Mouse (Mus musculus): ENCODE measurements around the gene DXBay18. TPM values are rescaled to one million over a fixed set of nuclear protein-coding genes. Genes with fewer than 3 reads are reported as not detected.
A peak's percentile ranks its signal among the peaks of the same experiment; 100 is the strongest.
"Not testable (repeated sequence)": the region's sequence is repeated elsewhere in the genome, so short reads cannot be mapped to it uniquely, and the experiment has no call there.

The DXBay18 gene
- polyA plus RNA-seq (2015; fragmentation: Nextera tagmentation; extraction: Ambion mirVana): 0.07 TPM in 1 of 2 replicates, not detected in the other

DNA sequence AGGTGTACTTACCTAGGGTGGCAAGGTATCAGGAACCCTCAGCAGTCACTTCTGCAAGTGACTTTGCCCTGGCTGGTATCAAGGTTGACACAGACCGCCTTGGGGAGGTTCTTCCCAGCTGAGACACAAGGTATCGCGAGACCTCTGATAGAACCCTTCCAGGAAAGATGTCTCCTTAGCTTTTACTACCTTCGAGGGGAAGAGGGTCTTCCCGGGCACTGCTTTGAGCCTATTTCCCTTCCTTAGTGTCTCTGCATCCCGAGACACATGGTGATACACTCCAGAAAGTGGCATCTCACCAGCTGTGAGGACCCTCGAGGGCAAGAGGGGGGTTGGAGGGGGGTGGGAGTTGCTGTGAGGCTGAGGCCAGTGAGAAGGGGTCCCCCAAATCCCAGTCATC is at the start of gene DXBay18:
Gene DXBay18 (minus strand): TSS at position 101 of the 400 bp plus-strand sequence.
- DNase-seq; H3K4me1 ChIP-seq (ENCODE audit: insufficient read depth); H3K9ac ChIP-seq (replicated peaks); ATAC-seq; H3K27me3 ChIP-seq (ENCODE audit: insufficient read depth, low read length); H3K4me2 ChIP-seq (ENCODE audit: low read depth, low read length); H3K36me3 ChIP-seq (replicated peaks; ENCODE audit: insufficient read depth, low read length); H3K4me3 ChIP-seq (ENCODE audit: low read depth, low read length); H3K27ac ChIP-seq (ENCODE audit: low read depth); H3K9me3 ChIP-seq (ENCODE audit: low read length): not testable (repeated sequence)
- WGBS (ENCODE audit: insufficient replicate concordance): no CpG with 5 or more reads among the region's 7 CpGs

DNA sequence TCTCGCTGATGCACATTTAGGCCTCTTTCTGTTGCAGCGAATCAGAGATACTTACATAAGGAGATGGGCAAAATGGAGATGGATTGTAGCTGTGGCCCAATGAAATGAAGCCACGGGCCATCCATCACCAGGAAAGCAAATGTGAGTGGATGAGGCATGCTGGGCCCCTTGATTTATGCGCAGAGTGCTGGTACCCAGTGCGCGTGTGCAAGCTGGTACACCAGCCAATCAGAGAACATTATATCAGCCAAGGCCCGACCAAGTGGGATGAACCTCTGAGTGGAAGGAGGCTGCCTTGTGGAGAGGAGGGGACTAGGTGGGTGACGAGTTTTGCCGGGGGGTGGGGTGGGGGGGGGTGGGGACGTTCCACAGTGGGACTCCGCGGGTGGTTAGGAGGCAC is 42.7 kb upstream of the DXBay18 start, which contains the start of gene Xlr3b:
Gene Xlr3b (plus strand): TSS at position 274 of the 400 bp plus-strand sequence.
- DNase-seq: peak; percentile 10
- 82% methylated on average over 8 of the region's 12 CpGs for WGBS (ENCODE audit: insufficient replicate concordance)

DNA sequence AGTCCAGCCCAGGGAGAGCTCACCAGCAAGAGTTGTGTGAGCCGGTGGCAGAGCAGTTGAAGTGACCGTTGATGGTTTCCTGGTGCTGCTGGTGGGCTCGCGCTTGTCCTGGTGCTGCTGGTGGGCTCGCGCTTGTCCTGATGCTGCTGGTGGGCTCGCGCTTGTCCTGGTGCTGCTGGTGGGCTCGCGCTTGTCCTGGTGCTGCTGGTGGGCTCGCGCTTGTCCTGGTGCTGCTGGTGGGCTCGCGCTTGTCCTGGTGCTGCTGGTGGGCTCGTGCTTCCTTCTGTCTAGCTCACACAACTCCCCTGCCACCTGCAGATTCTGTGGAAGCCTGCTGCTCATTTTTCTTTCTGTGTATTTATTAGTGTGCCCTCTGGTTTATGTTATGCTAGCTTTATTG is 27.6 kb upstream of the DXBay18 start, which contains the start of gene Spin2d:
Gene Spin2d (minus strand): TSS at position 101 of the 400 bp plus-strand sequence.
- H3K36me3 ChIP-seq (replicated peaks; ENCODE audit: insufficient read depth, low read length); H3K4me1 ChIP-seq (ENCODE audit: insufficient read depth); ATAC-seq; H3K9me3 ChIP-seq (ENCODE audit: low read length); H3K27me3 ChIP-seq (ENCODE audit: insufficient read depth, low read length); DNase-seq; H3K9ac ChIP-seq (replicated peaks); H3K4me3 ChIP-seq (ENCODE audit: low read depth, low read length); H3K27ac ChIP-seq (ENCODE audit: low read depth); H3K4me2 ChIP-seq (ENCODE audit: low read depth, low read length): not testable (repeated sequence)
- WGBS (ENCODE audit: insufficient replicate concordance): 84% methylated on average over 6 of the region's 15 CpGs

More for the DNA sequence above, 42.7 kb upstream of the DXBay18 start, which contains the start of gene Xlr3b:
- H3K4me2 ChIP-seq (ENCODE audit: low read depth, low read length); H3K9me3 ChIP-seq (ENCODE audit: low read length); H3K36me3 ChIP-seq (replicated peaks; ENCODE audit: insufficient read depth, low read length); H3K9ac ChIP-seq (replicated peaks); ATAC-seq; H3K4me3 ChIP-seq (ENCODE audit: low read depth, low read length); H3K27me3 ChIP-seq (ENCODE audit: insufficient read depth, low read length); H3K4me1 ChIP-seq (ENCODE audit: insufficient read depth); H3K27ac ChIP-seq (ENCODE audit: low read depth): not testable (repeated sequence)

DNA sequence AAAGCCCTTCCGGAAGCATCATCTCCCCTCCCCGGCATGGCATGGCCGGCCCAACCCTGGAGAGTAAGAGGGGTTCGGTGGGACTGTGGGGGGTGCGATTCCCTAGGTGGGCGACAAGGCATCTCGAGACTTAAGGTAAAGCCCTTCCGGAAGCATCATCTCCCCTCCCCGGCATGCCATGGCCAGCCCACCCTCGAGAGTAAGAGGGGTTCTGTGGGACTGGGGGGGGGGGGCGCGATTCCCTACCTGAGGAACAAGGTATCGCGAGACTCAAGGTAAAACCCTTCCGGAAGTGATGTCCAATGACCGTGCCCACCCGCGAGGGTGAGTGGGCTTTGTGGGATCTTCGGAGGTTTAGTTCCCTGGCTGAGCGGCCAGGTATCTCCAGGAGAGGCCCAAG is 754 bp downstream of the DXBay18 start, which contains the start of gene Xlr5b:
Gene Xlr5b (plus strand): TSS at position 301 of the 400 bp plus-strand sequence.
- H3K27ac ChIP-seq (ENCODE audit: low read depth); H3K4me2 ChIP-seq (ENCODE audit: low read depth, low read length); H3K9ac ChIP-seq (replicated peaks): not testable (repeated sequence)

DNA sequence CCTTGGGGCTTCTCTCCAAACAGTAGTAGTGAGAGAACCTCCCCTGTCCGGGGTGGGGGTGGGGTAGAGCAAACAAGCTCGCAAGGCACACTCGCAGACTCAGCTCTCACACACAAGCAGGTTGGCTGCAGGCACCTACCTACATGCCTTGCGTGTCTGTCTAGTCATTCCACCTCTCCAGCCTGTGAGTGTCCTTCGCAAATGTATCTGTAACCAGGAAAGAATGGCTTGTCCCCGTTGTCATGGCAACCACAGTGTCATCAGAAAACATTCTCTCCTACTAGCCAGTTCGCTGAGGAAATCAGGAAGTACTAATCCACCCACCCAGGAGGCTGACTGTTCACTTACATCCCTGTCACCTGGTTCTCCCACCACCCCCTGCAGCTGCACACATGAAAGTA is 6.0 kb downstream of the DXBay18 start:
- H3K36me3 ChIP-seq (replicated peaks; ENCODE audit: insufficient read depth, low read length); H3K9ac ChIP-seq (replicated peaks); H3K4me3 ChIP-seq (ENCODE audit: low read depth, low read length); H3K4me1 ChIP-seq (ENCODE audit: insufficient read depth); DNase-seq; H3K4me2 ChIP-seq (ENCODE audit: low read depth, low read length); H3K27ac ChIP-seq (ENCODE audit: low read depth); H3K27me3 ChIP-seq (ENCODE audit: insufficient read depth, low read length); H3K9me3 ChIP-seq (ENCODE audit: low read length): not testable (repeated sequence)
- no CpG with 5 or more reads among the region's 7 CpGs for WGBS (ENCODE audit: insufficient replicate concordance)
- ATAC-seq: peak; percentile 94

More for the DNA sequence above, 754 bp downstream of the DXBay18 start, which contains the start of gene Xlr5b:
- H3K27me3 ChIP-seq (ENCODE audit: insufficient read depth, low read length); H3K4me1 ChIP-seq (ENCODE audit: insufficient read depth); ATAC-seq; H3K36me3 ChIP-seq (replicated peaks; ENCODE audit: insufficient read depth, low read length); DNase-seq; H3K9me3 ChIP-seq (ENCODE audit: low read length); H3K4me3 ChIP-seq (ENCODE audit: low read depth, low read length): not testable (repeated sequence)
- WGBS (ENCODE audit: insufficient replicate concordance): no CpG with 5 or more reads among the region's 20 CpGs

DNA sequence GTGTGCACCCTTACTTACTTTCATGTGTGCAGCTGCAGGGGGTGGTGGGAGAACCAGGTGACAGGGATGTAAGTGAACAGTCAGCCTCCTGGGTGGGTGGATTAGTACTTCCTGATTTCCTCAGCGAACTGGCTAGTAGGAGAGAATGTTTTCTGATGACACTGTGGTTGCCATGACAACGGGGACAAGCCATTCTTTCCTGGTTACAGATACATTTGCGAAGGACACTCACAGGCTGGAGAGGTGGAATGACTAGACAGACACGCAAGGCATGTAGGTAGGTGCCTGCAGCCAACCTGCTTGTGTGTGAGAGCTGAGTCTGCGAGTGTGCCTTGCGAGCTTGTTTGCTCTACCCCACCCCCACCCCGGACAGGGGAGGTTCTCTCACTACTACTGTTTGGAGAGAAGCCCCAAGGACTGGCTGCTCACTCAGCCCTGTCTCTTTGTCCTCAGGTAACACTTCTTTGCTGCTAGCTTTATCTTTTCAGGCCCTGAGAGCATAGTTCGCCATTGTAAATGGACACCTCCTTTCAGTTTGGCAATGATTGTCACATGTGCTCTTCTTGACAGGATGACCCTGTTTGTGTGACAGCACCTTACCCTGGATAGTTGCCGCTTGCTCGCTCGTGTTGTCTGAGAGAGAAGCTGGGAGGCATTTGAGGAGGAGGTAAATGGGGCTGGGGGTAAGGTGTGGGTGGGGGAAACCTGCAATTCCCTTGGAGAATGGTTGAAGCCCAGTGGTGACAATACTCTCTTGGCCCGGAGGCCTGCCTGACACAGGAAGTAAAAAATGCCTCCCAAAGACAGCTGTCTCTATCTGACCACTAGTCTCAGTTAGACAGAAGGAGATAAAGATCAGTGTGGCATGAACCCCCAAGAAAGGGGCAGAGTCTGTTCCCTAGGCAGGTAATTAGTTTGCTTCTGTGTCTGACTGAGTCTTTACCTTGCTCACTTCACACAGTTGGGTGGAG is 26.1 kb downstream of the DXBay18 start:
- not testable (repeated sequence) for DNase-seq; H3K36me3 ChIP-seq (replicated peaks; ENCODE audit: insufficient read depth, low read length); H3K9me3 ChIP-seq (ENCODE audit: low read length); H3K27ac ChIP-seq (ENCODE audit: low read depth); H3K4me3 ChIP-seq (ENCODE audit: low read depth, low read length); H3K27me3 ChIP-seq (ENCODE audit: insufficient read depth, low read length); H3K9ac ChIP-seq (replicated peaks); H3K4me2 ChIP-seq (ENCODE audit: low read depth, low read length); H3K4me1 ChIP-seq (ENCODE audit: insufficient read depth)
- no CpG with 5 or more reads among the region's 12 CpGs for WGBS (ENCODE audit: insufficient replicate concordance)
- peak; percentile 92 for ATAC-seq

DNA sequence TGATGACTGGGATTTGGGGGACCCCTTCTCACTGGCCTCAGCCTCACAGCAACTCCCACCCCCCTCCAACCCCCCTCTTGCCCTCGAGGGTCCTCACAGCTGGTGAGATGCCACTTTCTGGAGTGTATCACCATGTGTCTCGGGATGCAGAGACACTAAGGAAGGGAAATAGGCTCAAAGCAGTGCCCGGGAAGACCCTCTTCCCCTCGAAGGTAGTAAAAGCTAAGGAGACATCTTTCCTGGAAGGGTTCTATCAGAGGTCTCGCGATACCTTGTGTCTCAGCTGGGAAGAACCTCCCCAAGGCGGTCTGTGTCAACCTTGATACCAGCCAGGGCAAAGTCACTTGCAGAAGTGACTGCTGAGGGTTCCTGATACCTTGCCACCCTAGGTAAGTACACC is 32.5 kb downstream of the DXBay18 start, which contains the start of gene Gm14685:
Gene Gm14685 (plus strand): TSS at position 301 of the 400 bp plus-strand sequence.
- not testable (repeated sequence) for H3K4me3 ChIP-seq (ENCODE audit: low read depth, low read length); H3K9me3 ChIP-seq (ENCODE audit: low read length); H3K27me3 ChIP-seq (ENCODE audit: insufficient read depth, low read length); H3K36me3 ChIP-seq (replicated peaks; ENCODE audit: insufficient read depth, low read length); ATAC-seq; H3K27ac ChIP-seq (ENCODE audit: low read depth); H3K4me2 ChIP-seq (ENCODE audit: low read depth, low read length); H3K9ac ChIP-seq (replicated peaks); H3K4me1 ChIP-seq (ENCODE audit: insufficient read depth); DNase-seq
- no CpG with 5 or more reads among the region's 7 CpGs for WGBS (ENCODE audit: insufficient replicate concordance)

DNA sequence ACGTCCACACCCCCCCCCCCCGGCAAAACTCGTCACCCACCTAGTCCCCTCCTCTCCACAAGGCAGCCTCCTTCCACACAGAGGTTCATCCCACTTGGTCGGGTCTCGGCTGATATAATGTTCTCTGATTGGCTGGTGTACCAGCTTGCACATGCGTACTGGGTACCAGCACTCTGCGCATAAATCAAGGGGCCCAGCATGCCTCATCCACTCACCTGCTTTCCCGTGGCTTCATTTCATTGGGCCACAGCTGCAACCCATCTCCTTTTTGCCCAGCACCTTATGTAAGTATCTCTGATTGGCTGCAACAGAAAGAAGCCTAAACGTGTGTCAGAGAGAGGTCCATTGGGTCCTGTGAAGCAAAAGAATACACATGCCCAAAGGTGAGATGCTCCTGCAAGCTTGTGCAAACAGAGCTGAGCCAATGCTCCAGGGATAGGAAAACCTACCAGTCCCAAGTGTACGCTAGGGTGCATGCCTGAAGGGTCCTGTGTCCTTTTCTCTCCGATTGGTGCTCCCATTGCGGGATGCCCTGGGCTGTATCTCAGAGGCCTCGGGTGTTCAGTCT is 52.2 kb downstream of the DXBay18 start, which contains the start of gene Xlr3a:
Gene Xlr3a (minus strand): TSS at position 155 of the 568 bp plus-strand sequence.
- not testable (repeated sequence) for H3K27ac ChIP-seq (ENCODE audit: low read depth); H3K27me3 ChIP-seq (ENCODE audit: insufficient read depth, low read length); H3K4me3 ChIP-seq (ENCODE audit: low read depth, low read length); H3K9me3 ChIP-seq (ENCODE audit: low read length); H3K4me2 ChIP-seq (ENCODE audit: low read depth, low read length); H3K4me1 ChIP-seq (ENCODE audit: insufficient read depth); H3K9ac ChIP-seq (replicated peaks); H3K36me3 ChIP-seq (replicated peaks; ENCODE audit: insufficient read depth, low read length)
- 0 out of 2 replicates have a peak, but pooled peaks have one; percentile 23 for ATAC-seq
- 72% methylated on average over 13 of the region's 13 CpGs for WGBS (ENCODE audit: insufficient replicate concordance)
- peak; percentile 8 for DNase-seq
